Mouse (Mus musculus) small intestine, adult 2 months (tissue): Measurements from ENCODE around the gene Arhgap33.

Experiments used
- CTCF ChIP-seq: fragments of 200-500 bp; IDR thresholded peaks from 2 replicates; pipeline ENCODE4 v1.5.1; 2012; ENCODE audit warnings: low read depth, mild to moderate bottlenecking, control low read depth, inconsistent platforms, low read length, moderate library complexity, mixed read lengths; ENCODE audit not compliant: insufficient replicate concordance, insufficient read length; ENCODE audit errors: extremely low read depth
- POLR2A ChIP-seq: fragments of 200-500 bp; IDR thresholded peaks from 2 replicates; pipeline ENCODE4 v1.6.1; 2012; ENCODE audit warnings: low read depth, mild to moderate bottlenecking, control low read depth, inconsistent platforms, low read length, moderate library complexity

GRCm38 (mm10) chr7:30552102-30553020 lies 17.5 kb upstream of the Arhgap33 start, which contains the start of the genes Hspb6 and Proser3:
- TF ChIP-seq CTCF (no peak; the same call in 1 of the 2 replicates), POLR2A (peak; percentile 69; the same call in 1 of the 2 replicates)
